Mouse (Mus musculus): Measurements from ENCODE around the gene Gsdmc3.

GRCm38 (mm10) chr15:63926201-63926600 is 47.8 kb upstream of the Gsdmc3 start:
- no peak for TF ChIP-seq CTCF (IDR thresholded peaks at IDR 0.05; ENCODE audit: control insufficient read depth, insufficient read depth, insufficient replicate concordance, low read depth, low read length)
- no peak for TF ChIP-seq POLR2A (IDR thresholded peaks at IDR 0.05; ENCODE audit: control insufficient read depth, low read depth, low read length)

Data from testis, adult 2 months (tissue).